Mouse (Mus musculus): ENCODE data around the gene Gm973. TPM values are rescaled to one million over a fixed set of nuclear protein-coding genes. Genes with fewer than 3 reads are reported as not detected.

The Gm973 gene
- total RNA-seq, 2 experiments from 2014 or later: 10.8 to 11.0 TPM

Other genes starting within 250 kb of the Gm973 start
- gene Fzd7, start 33.8 kb upstream of the Gm973 start, total RNA-seq (2021): 1 to 10 TPM; 5.3 to 5.4 TPM
- 100 to 1,000 TPM; 120 to 126 TPM for gene Sumo1, start 154.6 kb downstream of the Gm973 start, total RNA-seq (2021)
- 10 to 100 TPM; 52.7 to 58.8 TPM for gene Nop58, start 168.7 kb downstream of the Gm973 start, total RNA-seq (2021)
- gene Bmpr2, start 247.1 kb downstream of the Gm973 start, total RNA-seq (2021): 10 to 100 TPM; 91.8 to 93.4 TPM

Measured in layer of hippocampus, postnatal 36 days (tissue).